Mouse (Mus musculus) skeletal muscle tissue, postnatal 0 days (tissue): ENCODE data around the gene Atat1. TPM values are rescaled to one million over a fixed set of nuclear protein-coding genes. Genes with fewer than 3 reads are reported as not detected.

Experiments used
- microRNA counts: library from miRNA; unstranded; fragments of <30 nt; microRNA quantifications from one replicate; lab custom pipeline; 2015
- microRNA-seq, 2 experiments: library from miRNA; unstranded; fragments of <30 nt; microRNA quantifications; one replicate each; pipeline ENCODE4; 2016
- polyA plus RNA-seq: library from polyadenylated mRNA; unstranded; fragments of >200 nt; fragmentation: Nextera tagmentation; extraction: Ambion mirVana; gene quantifications from 2 replicates; pipeline ENCODE4 v1.2.1, GENCODE M21; 2015

Gene Atat1
- polyA plus RNA-seq: 13.1 and 13.8 TPM in 2 replicates

GRCm38 (mm10) chr17:35909919-35910369, at the start of gene Atat1:
Atat1 (minus strand) TSS chr17:35910075.

GRCm38 (mm10) chr17:35916297-35917142, 6.6 kb upstream of the Atat1 start, which contains the start of the genes Mrps18b and Ppp1r10:
Mrps18b (minus strand) TSS chr17:35916389.
Ppp1r10 (plus strand) TSS chr17:35916434.

GRCm38 (mm10) chr17:35896781-35897643, 12.9 kb downstream of the Atat1 start, which contains the start of gene 2310061I04Rik:
2310061I04Rik (minus strand) TSS chr17:35897431.

GRCm38 (mm10) chr17:35879245-35880057, 30.4 kb downstream of the Atat1 start, which contains the start of gene Dhx16:
Dhx16 (plus strand) TSS chr17:35879819.

GRCm38 (mm10) chr17:35865481-35866280, 44.2 kb downstream of the Atat1 start, which contains the start of gene Ppp1r18:
Ppp1r18 (plus strand) TSS chr17:35865593.

GRCm38 (mm10) chr17:35861198-35861857, 48.5 kb downstream of the Atat1 start, which contains the start of gene Nrm:
Nrm (plus strand) TSS chr17:35861318.

MicroRNA genes within 50 kb of the gene (microRNA counts, 519-probe panel; counts per million panel counts)
- microRNA mmu-miR-1894-3p (lab: Ali Mortazavi, UCI) (296 counts per million, percentile 58 among the panel's probes with 10 or more counts), microRNA mmu-miR-1894-5p (lab: Ali Mortazavi, UCI) (296 counts per million, percentile 58 among the panel's probes with 10 or more counts)

Small RNAs within 50 kb of the gene (microRNA-seq; reads per million reads assigned to microRNA genes)
- gene Gm28033 (0.42 to 1.0 reads per million in 2 experiments), gene Mir1894 (0 reads per million in 2 experiments)

Other genes with a start within 250 kb of the Atat1 start
- 7.1 and 7.7 TPM in 2 replicates for gene Vars2, start 242.5 kb downstream of the Atat1 start, polyA plus RNA-seq
- gene Gtf2h4, start 236.3 kb downstream of the Atat1 start, polyA plus RNA-seq: 26.0 and 26.3 TPM in 2 replicates
- gene Ddr1, start 205.5 kb downstream of the Atat1 start, polyA plus RNA-seq: 31.1 and 31.6 TPM in 2 replicates
- gene Ier3, start 88.4 kb downstream of the Atat1 start, polyA plus RNA-seq: 25.3 and 27.7 TPM in 2 replicates
- gene Flot1, start 86.8 kb downstream of the Atat1 start, polyA plus RNA-seq: 68.5 and 77.6 TPM in 2 replicates
- gene Tubb5, start 71.8 kb downstream of the Atat1 start, polyA plus RNA-seq: 177 and 210 TPM in 2 replicates
- gene Mdc1, start 68.6 kb downstream of the Atat1 start, polyA plus RNA-seq: 1.5 and 2.0 TPM in 2 replicates
- 23.9 and 27.0 TPM in 2 replicates for gene Nrm, start 48.8 kb downstream of the Atat1 start, polyA plus RNA-seq
- gene Ppp1r18, start 44.5 kb downstream of the Atat1 start, polyA plus RNA-seq: 15.3 and 21.1 TPM in 2 replicates
- gene Dhx16, start 30.3 kb downstream of the Atat1 start, polyA plus RNA-seq: 11.4 and 12.8 TPM in 2 replicates
- 51.1 and 65.0 TPM in 2 replicates for gene 2310061I04Rik, start 12.6 kb downstream of the Atat1 start, polyA plus RNA-seq
- gene Mrps18b, start 6.3 kb upstream of the Atat1 start, polyA plus RNA-seq: 73.1 and 80.9 TPM in 2 replicates
- 17.9 and 26.3 TPM in 2 replicates for gene Ppp1r10, start 6.4 kb upstream of the Atat1 start, polyA plus RNA-seq
- gene Abcf1, start 59.7 kb upstream of the Atat1 start, polyA plus RNA-seq: 62.2 and 75.8 TPM in 2 replicates
- 23.3 and 25.8 TPM in 2 replicates for gene Gnl1, start 69.8 kb upstream of the Atat1 start, polyA plus RNA-seq
- 8.5 and 10.2 TPM in 2 replicates for gene Prr3, start 70.2 kb upstream of the Atat1 start, polyA plus RNA-seq
- 1.8 TPM in 2 replicates for gene H2-T24, start 110.5 kb upstream of the Atat1 start, polyA plus RNA-seq
- 10.8 and 13.2 TPM in 2 replicates for gene H2-T23, start 122.8 kb upstream of the Atat1 start, polyA plus RNA-seq
- gene H2-T22, start 132.7 kb upstream of the Atat1 start, polyA plus RNA-seq: 11.7 and 13.4 TPM in 2 replicates
- gene Gm6034, start 132.9 kb upstream of the Atat1 start, polyA plus RNA-seq: not detected in 2 replicates
- 0.12 TPM in 1 of 2 replicates, not detected in the other for gene Gm11127, start 148.3 kb upstream of the Atat1 start, polyA plus RNA-seq
- not detected in 2 replicates for gene Gm19684, start 211.6 kb upstream of the Atat1 start, polyA plus RNA-seq
- not detected in 2 replicates for gene Gm7030, start 219.3 kb upstream of the Atat1 start, polyA plus RNA-seq